Mouse (Mus musculus): ENCODE measurements at regions not wholly inside any gene's neighbourhood (a gene's known extent, or its start where the extent isn't known, plus 50 kb on each side); places are given as distances from the start of the nearest gene placed in this dataset.
"Not testable (repeated sequence)": the region's sequence is repeated elsewhere in the genome, so short reads cannot be mapped to it uniquely, and the experiment has no call there.

DNA sequence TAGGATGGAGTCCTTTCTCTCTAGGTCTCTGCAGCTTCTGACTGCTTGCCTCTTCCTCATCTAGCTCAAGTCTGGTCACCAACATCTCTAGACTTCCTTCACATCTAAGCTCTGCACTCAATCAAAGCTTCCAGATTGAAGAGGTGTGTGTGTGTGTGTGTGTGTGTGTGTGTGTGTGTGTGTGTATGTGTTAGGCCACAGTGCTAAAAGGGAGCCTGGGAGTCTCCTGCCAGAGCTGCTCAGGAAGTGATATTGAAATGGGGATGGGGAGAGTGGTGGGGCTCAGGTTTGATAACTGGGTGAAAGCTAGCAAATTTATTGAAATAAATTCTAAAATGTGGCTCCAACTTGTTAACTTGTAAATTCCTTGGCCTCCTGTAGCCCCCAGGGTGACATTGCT, 73.3 kb downstream of the Gm31371 start:
- not testable (repeated sequence) for H3K9ac ChIP-seq; H3K4me1 ChIP-seq (ENCODE audit: insufficient read depth); H3K4me3 ChIP-seq (ENCODE audit: low read depth, low read length); H3K4me2 ChIP-seq; ATAC-seq (ENCODE audit: insufficient read depth); DNase-seq; H3K27me3 ChIP-seq (ENCODE audit: insufficient read depth, low read length); H3K27ac ChIP-seq (ENCODE audit: low read depth); H3K9me3 ChIP-seq (ENCODE audit: low read depth, low read length); H3K36me3 ChIP-seq (ENCODE audit: insufficient read depth)

DNA sequence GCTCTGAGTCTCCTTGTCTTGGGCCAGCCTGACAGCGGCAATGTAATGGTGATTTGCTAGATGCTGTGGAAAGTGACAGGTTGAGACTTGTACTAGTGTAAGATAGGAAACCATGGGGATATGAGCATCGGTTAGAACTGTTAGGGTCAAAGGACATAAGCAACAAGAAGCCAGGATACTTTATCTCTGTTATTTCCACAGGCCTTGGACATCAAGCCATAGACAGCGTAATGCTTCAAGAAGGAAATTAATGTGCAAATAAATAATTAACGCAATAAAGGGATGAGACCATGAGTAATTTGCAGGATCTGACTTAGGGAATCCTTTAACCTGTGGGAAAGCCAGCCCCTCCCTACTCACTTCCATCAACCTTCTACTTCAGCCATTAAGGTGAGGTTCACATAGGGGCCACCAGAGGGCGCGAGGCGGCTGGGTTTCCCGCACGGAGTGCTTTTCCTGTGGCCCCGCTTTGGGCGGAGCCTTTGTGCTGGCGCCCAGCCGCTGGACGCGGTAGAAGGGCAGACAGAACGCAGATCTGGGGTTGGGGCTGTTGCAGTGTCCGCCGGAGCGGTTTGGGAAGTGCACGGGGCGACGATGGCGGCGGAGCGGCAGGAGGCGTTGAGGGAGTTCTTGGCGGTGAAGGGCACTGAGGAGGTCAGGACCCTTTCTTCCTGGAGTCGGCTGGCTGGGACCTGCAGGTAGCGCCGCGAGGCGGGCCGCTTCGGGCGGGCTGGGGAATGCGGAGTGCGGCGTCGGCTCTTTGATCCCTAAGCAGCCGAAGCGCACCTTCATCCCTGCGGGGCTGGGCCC, 76.5 kb downstream of the Gm31371 start:
- ATAC-seq (ENCODE audit: insufficient read depth) (peak; percentile 100), DNase-seq (peak; percentile 92)
- Histone ChIP-seq H3K4me3 (ENCODE audit: low read depth, low read length) (peak overlapping the region; percentile 49), H3K4me2 (peak overlapping the region; percentile 68), H3K9me3 (ENCODE audit: low read depth, low read length) (peaks cover 8% of the 10 kb centered on the region; the same call in 1 of the 2 replicates), H3K9ac (peak overlapping the region; percentile 68), H3K27me3 (ENCODE audit: insufficient read depth, low read length) (no peaks in the 10 kb centered on the region), H3K4me1 (ENCODE audit: insufficient read depth) (no peaks in the 10 kb centered on the region), H3K36me3 (ENCODE audit: insufficient read depth) (no peaks in the 10 kb centered on the region), H3K27ac (ENCODE audit: low read depth) (no peak overlapping the region)
- TF ChIP-seq CTCF (IDR thresholded peaks at IDR 0.05; ENCODE audit: low read depth), result peak; percentile 89
- 6% methylated on average over 42 of the region's 42 CpGs for WGBS

DNA sequence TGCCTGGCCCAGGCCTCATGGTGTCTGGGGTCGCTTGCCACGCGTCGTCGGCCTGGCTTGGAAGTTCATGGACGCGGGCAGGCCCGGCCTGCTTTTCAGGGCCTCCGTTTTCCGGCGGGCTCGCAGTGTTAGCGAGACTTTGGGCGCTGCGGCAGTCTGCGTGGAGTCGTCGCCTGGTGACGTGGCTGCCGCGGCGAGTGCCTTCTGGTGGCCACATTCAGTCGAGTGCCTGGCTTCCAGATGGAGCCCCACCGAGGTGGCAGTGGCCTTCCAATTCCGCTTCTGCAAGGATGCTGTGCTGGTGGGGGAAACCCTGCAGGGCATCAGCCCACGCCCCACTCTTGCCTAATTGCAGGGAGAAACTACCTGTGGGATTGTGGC, 77.1 kb downstream of the Gm31371 start:
- H3K4me3 ChIP-seq (ENCODE audit: low read depth, low read length), result peak overlapping the region; percentile 49
- WGBS, result 27% methylated on average over 26 of the region's 26 CpGs
- H3K9me3 ChIP-seq (ENCODE audit: low read depth, low read length); H3K36me3 ChIP-seq (ENCODE audit: insufficient read depth); H3K27ac ChIP-seq (ENCODE audit: low read depth); H3K4me1 ChIP-seq (ENCODE audit: insufficient read depth); H3K27me3 ChIP-seq (ENCODE audit: insufficient read depth, low read length): not testable (repeated sequence)
- H3K4me2 ChIP-seq, result peak overlapping the region; percentile 68
- peak overlapping the region; percentile 68 for H3K9ac ChIP-seq
- 0 out of 2 replicates have a peak, but pooled peaks have one; percentile 17 for TF ChIP-seq CTCF (IDR thresholded peaks at IDR 0.05; ENCODE audit: low read depth)
- DNase-seq (peak; percentile 40), ATAC-seq (ENCODE audit: insufficient read depth) (0 out of 2 replicates have a peak, but pooled peaks have one; percentile 42)

DNA sequence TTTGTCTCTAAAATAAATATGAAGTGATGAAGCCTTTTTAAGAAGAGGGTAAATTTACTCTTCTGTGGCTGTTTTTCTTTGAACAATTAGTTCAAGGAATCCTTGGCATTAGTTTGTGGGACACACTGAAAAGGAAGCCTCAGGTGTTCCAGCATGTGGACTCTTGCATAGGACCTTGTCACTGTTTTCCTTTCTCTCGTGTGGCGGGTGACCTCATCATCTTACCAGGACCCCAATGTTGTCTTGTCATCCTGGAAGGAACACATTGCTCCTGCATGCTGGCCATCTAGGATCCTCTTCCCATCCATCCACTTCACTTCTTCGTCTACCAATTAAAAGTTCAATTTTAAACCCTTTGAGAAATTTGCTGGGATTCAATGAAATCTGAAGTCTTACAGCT, 104.9 kb downstream of the Gm31371 start:
- DNase-seq; H3K4me1 ChIP-seq (ENCODE audit: insufficient read depth); H3K36me3 ChIP-seq (ENCODE audit: insufficient read depth); H3K27ac ChIP-seq (ENCODE audit: low read depth); H3K27me3 ChIP-seq (ENCODE audit: insufficient read depth, low read length); ATAC-seq (ENCODE audit: insufficient read depth); H3K4me3 ChIP-seq (ENCODE audit: low read depth, low read length); H3K9ac ChIP-seq; H3K4me2 ChIP-seq; H3K9me3 ChIP-seq (ENCODE audit: low read depth, low read length): not testable (repeated sequence)
- 78% methylated on average over 3 of the region's 3 CpGs for WGBS

DNA sequence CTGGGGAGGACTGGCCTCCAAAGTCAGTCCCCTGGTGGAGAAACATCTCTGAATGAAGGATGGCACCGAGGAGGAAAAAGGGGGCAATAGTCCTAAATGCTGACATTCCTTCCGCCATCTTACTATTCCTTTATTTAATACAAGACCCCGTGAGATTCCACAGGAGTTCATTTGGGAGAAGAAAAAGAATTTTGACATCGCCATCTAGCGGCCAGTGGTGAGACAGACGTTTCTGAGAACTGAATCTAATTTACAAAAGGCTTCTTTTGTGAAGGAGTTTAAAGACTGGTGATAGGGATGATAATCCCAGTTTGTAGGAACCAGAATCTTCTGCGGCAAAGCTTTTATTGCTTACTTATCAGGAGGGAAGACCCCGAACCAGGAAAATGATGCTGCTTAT, 107.8 kb downstream of the Gm31371 start:
- not testable (repeated sequence) for H3K4me3 ChIP-seq (ENCODE audit: low read depth, low read length); H3K9ac ChIP-seq; H3K4me1 ChIP-seq (ENCODE audit: insufficient read depth); H3K27ac ChIP-seq (ENCODE audit: low read depth); ATAC-seq (ENCODE audit: insufficient read depth); H3K9me3 ChIP-seq (ENCODE audit: low read depth, low read length); H3K27me3 ChIP-seq (ENCODE audit: insufficient read depth, low read length); H3K4me2 ChIP-seq; H3K36me3 ChIP-seq (ENCODE audit: insufficient read depth)
- peak; percentile 41; the same call in 1 of the 2 replicates for TF ChIP-seq CTCF (IDR thresholded peaks at IDR 0.05; ENCODE audit: low read depth)
- peak; percentile 64 for DNase-seq
- 73% methylated on average over 8 of the region's 8 CpGs for WGBS

DNA sequence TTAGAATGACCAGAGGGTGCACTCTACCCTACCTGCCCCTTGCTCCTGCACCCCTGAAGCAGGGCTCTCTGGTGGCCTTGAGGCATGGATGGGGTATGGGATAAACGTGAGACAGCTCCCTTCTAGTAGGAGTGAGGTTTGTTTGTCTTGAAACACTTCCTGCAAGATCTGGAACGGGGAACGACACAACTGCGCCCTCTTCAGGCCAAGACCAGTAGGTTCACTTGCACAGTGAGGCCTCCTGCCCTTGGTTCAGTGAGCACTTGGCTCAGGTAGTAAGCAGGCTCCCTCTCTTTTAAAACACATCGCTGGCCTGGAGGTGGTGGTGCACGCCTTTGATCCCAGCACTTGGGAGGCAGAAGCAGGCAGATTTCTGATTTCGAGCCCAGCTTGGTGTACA, 110.1 kb downstream of the Gm31371 start:
- not testable (repeated sequence) for H3K4me3 ChIP-seq (ENCODE audit: low read depth, low read length); H3K9ac ChIP-seq; H3K4me2 ChIP-seq; H3K27ac ChIP-seq (ENCODE audit: low read depth); ATAC-seq (ENCODE audit: insufficient read depth); H3K4me1 ChIP-seq (ENCODE audit: insufficient read depth); H3K9me3 ChIP-seq (ENCODE audit: low read depth, low read length); H3K36me3 ChIP-seq (ENCODE audit: insufficient read depth); H3K27me3 ChIP-seq (ENCODE audit: insufficient read depth, low read length)
- 70% methylated on average over 7 of the region's 7 CpGs for WGBS
- TF ChIP-seq CTCF (IDR thresholded peaks at IDR 0.05; ENCODE audit: low read depth), result peak; percentile 30; the same call in 1 of the 2 replicates
- peak; percentile 8 for DNase-seq

DNA sequence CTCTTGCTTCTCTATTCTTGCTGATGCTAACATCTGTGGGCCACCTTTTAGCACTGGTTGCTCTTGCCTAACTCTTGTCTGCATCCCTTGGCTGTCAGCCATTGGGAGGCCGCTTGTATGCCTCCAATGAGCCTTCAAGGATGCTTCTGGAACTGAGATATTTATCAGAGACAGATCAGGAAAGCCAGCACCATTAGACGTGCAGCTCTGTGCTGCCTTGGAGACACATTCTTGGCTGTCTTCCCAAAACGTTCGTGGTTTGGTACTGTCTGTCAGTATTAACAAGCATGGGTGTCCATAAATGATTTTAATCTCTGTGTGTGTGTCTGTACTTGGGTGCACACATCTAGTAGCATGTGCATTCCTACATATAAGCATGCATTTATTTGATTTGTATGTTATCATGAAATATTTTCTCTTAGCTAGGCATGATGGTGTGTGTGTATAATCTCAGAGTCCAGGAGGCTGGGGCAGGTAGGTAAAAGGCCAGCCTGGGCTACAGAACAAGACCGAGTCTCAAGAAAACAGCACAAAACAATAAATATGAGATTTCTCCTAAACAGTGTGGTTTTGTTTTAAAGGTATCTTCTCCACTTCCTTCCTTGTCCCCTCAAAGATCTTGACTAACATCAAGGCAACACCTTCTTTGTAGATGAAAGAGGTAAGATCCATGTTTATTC, 111.4 kb downstream of the Gm31371 start:
- not testable (repeated sequence) for H3K27ac ChIP-seq (ENCODE audit: low read depth); H3K36me3 ChIP-seq (ENCODE audit: insufficient read depth); H3K4me2 ChIP-seq; H3K4me3 ChIP-seq (ENCODE audit: low read depth, low read length); H3K9me3 ChIP-seq (ENCODE audit: low read depth, low read length); H3K27me3 ChIP-seq (ENCODE audit: insufficient read depth, low read length); ATAC-seq (ENCODE audit: insufficient read depth); H3K4me1 ChIP-seq (ENCODE audit: insufficient read depth); H3K9ac ChIP-seq
- peak; percentile 69 for DNase-seq
- 40% methylated on average over 5 of the region's 5 CpGs for WGBS

Data from lung, embryonic 14.5 days (tissue).